Mouse (Mus musculus): Measurements from ENCODE around the gene Sult4a1. TPM values are rescaled to one million over a fixed set of nuclear protein-coding genes. Genes with fewer than 3 reads are reported as not detected.

The Sult4a1 gene
- polyA plus RNA-seq, 1 experiment from 2014 or later, result 0.24 TPM

DNA sequence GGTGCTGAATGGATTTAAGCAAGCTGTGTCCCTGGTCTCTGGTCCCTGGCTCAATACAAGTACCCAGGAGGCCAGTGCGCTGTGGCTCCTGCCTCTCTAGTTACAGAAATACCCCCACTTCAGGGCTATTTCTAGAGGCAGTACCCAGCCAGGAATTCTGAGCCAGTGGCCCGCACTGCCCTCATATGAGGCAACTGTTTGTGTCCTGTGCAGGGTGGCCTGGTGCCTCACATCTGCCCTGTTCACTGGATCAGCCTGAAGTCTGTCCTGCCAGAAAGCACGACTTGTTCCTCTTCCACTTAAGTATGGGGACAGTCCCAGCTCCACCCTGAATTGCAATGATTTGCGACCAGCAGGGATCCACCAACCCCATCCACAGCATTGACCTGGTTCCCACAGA lies 27.9 kb upstream of the Sult4a1 start:
- no peak overlapping the region for H3K4me3 ChIP-seq (ENCODE audit: low read depth, low read length)
- H3K27ac ChIP-seq (ENCODE audit: low read length), result no peak overlapping the region
- no peak overlapping the region for H3K4me2 ChIP-seq (replicated peaks; ENCODE audit: low read depth, low read length)
- ATAC-seq, result no peak
- H3K4me1 ChIP-seq (ENCODE audit: insufficient read depth, low read depth, low read length), result no peaks in the 10 kb centered on the region
- TF ChIP-seq EP300 (IDR thresholded peaks at IDR 0.05), result no peak
- no peak for TF ChIP-seq CTCF (IDR thresholded peaks at IDR 0.05)
- H3K36me3 ChIP-seq (ENCODE audit: insufficient read depth, low read length), result no peaks in the 10 kb centered on the region
- 58% methylated on average over 4 of the region's 4 CpGs for WGBS
- no peak for DNase-seq (ENCODE audit: low spot score)
- no peaks in the 10 kb centered on the region for H3K9me3 ChIP-seq (ENCODE audit: low read length)
- H3K27me3 ChIP-seq (replicated peaks; ENCODE audit: insufficient read depth, low read length), result no peaks in the 10 kb centered on the region
- H3K9ac ChIP-seq (replicated peaks; ENCODE audit: low read depth), result no peak overlapping the region

DNA sequence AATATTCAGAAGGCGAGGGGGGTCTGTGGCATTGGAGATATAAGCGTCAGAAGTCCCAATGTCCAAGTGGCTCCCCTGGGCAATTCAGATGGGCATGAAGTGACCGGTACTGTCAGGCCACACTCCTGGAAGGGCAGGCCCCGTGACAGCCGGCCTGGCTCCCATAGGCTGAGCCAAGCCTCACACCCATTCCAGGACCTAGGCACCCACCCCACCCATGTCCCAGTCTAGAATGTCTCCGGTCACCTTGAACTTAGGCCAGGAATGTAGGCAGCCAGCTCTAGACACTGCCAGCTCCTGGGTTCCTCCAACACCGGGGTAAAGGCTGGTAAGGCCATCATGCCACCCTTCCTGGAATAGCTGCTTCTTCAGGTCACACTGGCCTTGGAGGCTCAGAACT lies 26.4 kb upstream of the Sult4a1 start:
- TF ChIP-seq CTCF (IDR thresholded peaks at IDR 0.05) (no peak), EP300 (IDR thresholded peaks at IDR 0.05) (no peak)
- Histone ChIP-seq H3K27ac (ENCODE audit: low read length) (no peak overlapping the region), H3K4me1 (ENCODE audit: insufficient read depth, low read depth, low read length) (no peaks in the 10 kb centered on the region), H3K9ac (replicated peaks; ENCODE audit: low read depth) (no peak overlapping the region), H3K4me2 (replicated peaks; ENCODE audit: low read depth, low read length) (no peak overlapping the region), H3K27me3 (replicated peaks; ENCODE audit: insufficient read depth, low read length) (no peaks in the 10 kb centered on the region), H3K9me3 (ENCODE audit: low read length) (no peaks in the 10 kb centered on the region), H3K4me3 (ENCODE audit: low read depth, low read length) (no peak overlapping the region), H3K36me3 (ENCODE audit: insufficient read depth, low read length) (no peaks in the 10 kb centered on the region)
- WGBS, result 93% methylated on average over 7 of the region's 7 CpGs
- ATAC-seq (no peak), DNase-seq (ENCODE audit: low spot score) (no peak)

DNA sequence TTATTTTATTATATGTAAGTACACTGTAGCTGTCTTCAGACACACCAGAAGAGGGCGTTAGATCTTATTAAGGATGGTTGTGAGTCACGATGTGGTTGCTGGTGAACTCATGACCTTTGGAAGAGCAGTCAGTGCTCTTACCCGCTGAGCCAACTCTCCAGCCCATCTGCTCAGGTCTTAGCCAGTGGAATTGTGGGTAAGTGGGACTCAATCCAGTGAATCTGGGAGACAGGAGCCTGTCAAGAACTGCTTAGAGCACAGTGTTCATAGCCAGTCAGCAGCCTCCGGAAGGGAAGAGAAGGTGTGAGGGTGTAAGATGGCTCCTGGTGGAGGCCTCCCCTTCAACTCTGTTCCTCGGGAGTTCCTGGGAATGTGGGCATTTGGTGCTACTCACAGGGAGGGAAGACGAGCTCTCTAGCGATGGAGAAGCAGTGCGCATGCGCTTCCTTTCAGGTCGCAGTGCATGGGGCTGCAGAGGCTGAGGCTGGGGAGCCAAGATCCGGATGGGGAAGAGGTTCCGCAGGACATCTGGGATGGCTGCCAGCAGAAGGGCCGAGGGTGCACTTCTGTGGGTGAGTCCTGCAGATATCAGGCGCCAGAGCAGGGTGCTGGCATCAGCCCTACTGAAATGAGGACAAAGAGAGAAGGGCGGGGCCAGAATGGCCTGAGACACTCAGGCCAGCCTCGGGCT lies 25.7 kb upstream of the Sult4a1 start:
- Histone ChIP-seq H3K9me3 (ENCODE audit: low read length) (no peaks in the 10 kb centered on the region), H3K36me3 (ENCODE audit: insufficient read depth, low read length) (no peaks in the 10 kb centered on the region), H3K4me1 (ENCODE audit: insufficient read depth, low read depth, low read length) (no peaks in the 10 kb centered on the region), H3K27ac (ENCODE audit: low read length) (no peak overlapping the region), H3K9ac (replicated peaks; ENCODE audit: low read depth) (no peak overlapping the region), H3K4me3 (ENCODE audit: low read depth, low read length) (no peak overlapping the region), H3K27me3 (replicated peaks; ENCODE audit: insufficient read depth, low read length) (no peaks in the 10 kb centered on the region), H3K4me2 (replicated peaks; ENCODE audit: low read depth, low read length) (no peak overlapping the region)
- peak; percentile 15 for DNase-seq (ENCODE audit: low spot score)
- ATAC-seq, result peak; percentile 56; the same call in 1 of the 2 replicates
- TF ChIP-seq CTCF (IDR thresholded peaks at IDR 0.05) (no peak), EP300 (IDR thresholded peaks at IDR 0.05) (no peak)
- WGBS, result 42% methylated on average over 16 of the region's 16 CpGs

DNA sequence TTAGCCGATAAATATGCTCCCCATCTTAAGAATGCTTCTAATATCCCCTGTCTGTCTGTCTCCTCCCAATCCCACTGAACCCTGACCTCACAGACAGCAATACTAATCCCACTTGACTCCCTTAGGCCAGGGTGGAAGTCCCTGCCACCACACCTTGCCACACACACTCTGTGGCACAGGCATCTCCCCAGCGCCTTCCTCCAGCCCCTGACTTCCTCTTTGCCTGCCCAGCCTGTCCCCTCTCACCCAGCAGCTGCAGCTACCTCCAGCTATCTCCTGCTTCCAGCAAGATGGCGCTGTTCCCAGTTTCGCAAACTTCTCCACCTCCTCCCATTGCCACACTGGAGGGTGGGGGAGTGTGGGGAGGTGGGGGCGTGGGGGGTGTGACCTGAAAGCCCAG lies 21.3 kb upstream of the Sult4a1 start:
- H3K9me3 ChIP-seq (ENCODE audit: low read length), result no peaks in the 10 kb centered on the region
- no peaks in the 10 kb centered on the region for H3K4me1 ChIP-seq (ENCODE audit: insufficient read depth, low read depth, low read length)
- no peak for TF ChIP-seq EP300 (IDR thresholded peaks at IDR 0.05)
- TF ChIP-seq CTCF (IDR thresholded peaks at IDR 0.05), result no peak
- no peaks in the 10 kb centered on the region for H3K27me3 ChIP-seq (replicated peaks; ENCODE audit: insufficient read depth, low read length)
- WGBS, result 32% methylated on average over 5 of the region's 5 CpGs
- no peak overlapping the region for H3K9ac ChIP-seq (replicated peaks; ENCODE audit: low read depth)
- no peaks in the 10 kb centered on the region for H3K36me3 ChIP-seq (ENCODE audit: insufficient read depth, low read length)
- no peak overlapping the region for H3K4me2 ChIP-seq (replicated peaks; ENCODE audit: low read depth, low read length)
- no peak overlapping the region for H3K27ac ChIP-seq (ENCODE audit: low read length)
- DNase-seq (ENCODE audit: low spot score), result peak; percentile 15
- no peak overlapping the region for H3K4me3 ChIP-seq (ENCODE audit: low read depth, low read length)
- ATAC-seq, result 0 out of 2 replicates have a peak, but pooled peaks have one; percentile 19

DNA sequence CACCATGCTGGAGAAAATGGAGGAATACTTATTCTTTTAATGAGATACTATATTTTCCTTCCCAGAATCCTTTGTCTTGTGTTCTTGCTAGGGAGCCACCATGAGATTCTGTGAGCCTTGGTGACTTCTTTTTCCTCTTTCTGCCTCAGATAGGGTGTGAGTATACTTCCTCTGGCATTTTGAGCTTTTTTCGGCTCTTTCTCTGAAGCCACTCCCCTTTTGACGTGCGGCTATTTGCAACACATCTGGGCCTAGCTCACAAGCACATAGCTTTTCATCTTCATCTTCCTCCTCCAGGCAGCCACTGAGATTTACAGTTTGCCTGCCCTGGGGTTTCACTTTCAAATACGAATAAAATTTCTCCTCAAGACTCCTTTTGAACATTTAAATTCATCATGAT lies 20.9 kb upstream of the Sult4a1 start:
- Histone ChIP-seq H3K9ac (replicated peaks; ENCODE audit: low read depth) (no peak overlapping the region), H3K9me3 (ENCODE audit: low read length) (no peaks in the 10 kb centered on the region), H3K27me3 (replicated peaks; ENCODE audit: insufficient read depth, low read length) (no peaks in the 10 kb centered on the region), H3K4me2 (replicated peaks; ENCODE audit: low read depth, low read length) (no peak overlapping the region), H3K36me3 (ENCODE audit: insufficient read depth, low read length) (no peaks in the 10 kb centered on the region), H3K4me3 (ENCODE audit: low read depth, low read length) (no peak overlapping the region), H3K27ac (ENCODE audit: low read length) (no peak overlapping the region), H3K4me1 (ENCODE audit: insufficient read depth, low read depth, low read length) (no peaks in the 10 kb centered on the region)
- no peak for TF ChIP-seq EP300 (IDR thresholded peaks at IDR 0.05)
- TF ChIP-seq CTCF (IDR thresholded peaks at IDR 0.05), result no peak
- WGBS, result 55% methylated on average over 4 of the region's 4 CpGs
- DNase-seq (ENCODE audit: low spot score), result no peak
- ATAC-seq, result no peak

DNA sequence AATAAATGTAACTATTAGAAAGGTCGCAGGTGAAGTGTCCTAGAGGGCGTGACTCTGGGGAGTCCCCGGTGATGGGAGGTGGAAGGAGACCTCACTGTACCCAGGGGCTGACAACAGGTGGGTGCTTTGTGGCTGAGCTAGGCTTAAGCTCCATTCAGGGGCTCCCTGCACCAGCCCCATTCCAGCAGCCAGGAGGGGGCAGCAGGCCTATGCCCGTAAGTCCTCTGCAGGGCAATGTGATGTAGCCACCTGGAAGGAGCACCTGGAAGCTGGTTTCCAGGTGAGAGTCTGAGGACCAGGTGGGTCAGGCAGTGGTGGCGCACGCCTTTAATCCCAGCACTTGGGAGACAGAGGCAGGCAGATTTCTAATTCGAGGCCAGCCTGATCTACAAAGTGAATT lies 18.5 kb upstream of the Sult4a1 start:
- no peak overlapping the region for H3K4me3 ChIP-seq (ENCODE audit: low read depth, low read length)
- 60% methylated on average over 7 of the region's 7 CpGs for WGBS
- no peaks in the 10 kb centered on the region for H3K36me3 ChIP-seq (ENCODE audit: insufficient read depth, low read length)
- no peaks in the 10 kb centered on the region for H3K27me3 ChIP-seq (replicated peaks; ENCODE audit: insufficient read depth, low read length)
- no peak for DNase-seq (ENCODE audit: low spot score)
- TF ChIP-seq EP300 (IDR thresholded peaks at IDR 0.05) (no peak), CTCF (IDR thresholded peaks at IDR 0.05) (0 out of 2 replicates have a peak, but pooled peaks have one; percentile 27)
- H3K4me2 ChIP-seq (replicated peaks; ENCODE audit: low read depth, low read length), result no peak overlapping the region
- ATAC-seq, result no peak
- no peaks in the 10 kb centered on the region for H3K4me1 ChIP-seq (ENCODE audit: insufficient read depth, low read depth, low read length)
- no peaks in the 10 kb centered on the region for H3K9me3 ChIP-seq (ENCODE audit: low read length)
- H3K27ac ChIP-seq (ENCODE audit: low read length), result no peak overlapping the region
- no peak overlapping the region for H3K9ac ChIP-seq (replicated peaks; ENCODE audit: low read depth)

All from lung, postnatal 0 days (tissue).